Mouse (Mus musculus) CH12.LX (cell line): ENCODE results near the gene Gm20388.

ENCODE experiments used
- EP300 ChIP-seq: IDR thresholded peaks from 2 replicates; pipeline ENCODE4 v1.6.1; 2011; ENCODE audit warnings: low read length, improper control_type of control experiment
- JUND ChIP-seq: conservative IDR thresholded peaks from 2 replicates; pipeline ENCODE4 v1.6.1; 2011; ENCODE audit warnings: low read depth, low read length, improper control_type of control experiment
- MXI1 ChIP-seq: IDR thresholded peaks from 2 replicates; pipeline ENCODE4 v1.6.1; 2011; ENCODE audit warnings: mild to moderate bottlenecking, low read depth, low read length, improper control_type of control experiment

DNA sequence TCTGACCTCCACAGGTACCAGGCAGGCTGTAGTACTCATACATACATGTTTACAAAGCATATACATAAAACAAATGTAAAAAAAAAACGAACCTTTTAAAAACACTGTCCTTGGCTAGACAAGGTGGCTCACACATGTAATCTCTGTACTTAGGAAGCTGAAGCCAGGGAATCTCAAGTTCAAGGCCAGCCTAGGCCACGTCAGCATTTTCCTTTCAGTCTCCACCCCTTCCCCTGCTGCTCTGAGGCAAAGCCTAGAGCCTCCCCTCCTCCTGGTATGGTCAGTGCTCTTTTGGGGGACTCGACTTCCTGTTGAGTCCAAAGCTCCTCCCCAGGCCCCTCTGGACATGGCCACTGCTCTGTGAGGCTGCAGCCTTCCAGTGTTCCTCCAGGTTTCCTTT, 3476.4 kb downstream of the Gm20388 start:
- no peak for TF ChIP-seq EP300
- no peak for TF ChIP-seq MXI1
- no peak for TF ChIP-seq JUND
